In genomic region chr12:59129592-59129991, GRCm38 (mm10) we compare ENCODE assay signal across 8 mouse cellular contexts. TPM values are rescaled to one million over a fixed set of nuclear protein-coding genes. Genes with fewer than 3 reads are reported as not detected.
DNase-seq lines count a peak whose midpoint lies in the region; ATAC-seq lines count a peak whose summit lies in the region.

No protein-coding gene starts in this region.

- ATAC-seq in intestine, embryonic 16.5 days, result peak; percentile 41
- no peak for ATAC-seq in liver, embryonic 15.5 days (ENCODE audit: insufficient read depth)
- ATAC-seq in neural tube, embryonic 15.5 days (ENCODE audit: low FRiP score), result no peak
- no peak for ATAC-seq in erythroid progenitor cell, adult 5-6 weeks (replicated peaks; ENCODE audit: low FRiP score, poor library complexity, severe bottlenecking)

- H3K9ac ChIP-seq in intestine, embryonic 16.5 days (ENCODE audit: low read depth, low read length), result peak overlapping the region; percentile 56
- H3K9ac ChIP-seq in liver, embryonic 15.5 days, result no peak overlapping the region
- H3K9ac ChIP-seq in neural tube, embryonic 15.5 days (replicated peaks), result 0 out of 2 replicates have a peak overlapping the region, but pooled peaks have one; percentile 39

- WGBS in intestine, embryonic 16.5 days, result 9% methylated on average over 6 of the region's 6 CpGs
- WGBS in liver, embryonic 15.5 days (ENCODE audit: insufficient replicate concordance), result 34% methylated on average over 6 of the region's 6 CpGs
- 12% methylated on average over 6 of the region's 6 CpGs for WGBS in neural tube, embryonic 15.5 days

- no peaks in the 10 kb centered on the region for H3K27me3 ChIP-seq in intestine, embryonic 16.5 days (replicated peaks; ENCODE audit: control insufficient read depth, insufficient read depth, low read length)
- H3K27me3 ChIP-seq in liver, embryonic 15.5 days, result no peaks in the 10 kb centered on the region
- no peaks in the 10 kb centered on the region for H3K27me3 ChIP-seq in neural tube, embryonic 15.5 days (replicated peaks)

- peak overlapping the region; percentile 85 for H3K27ac ChIP-seq in intestine, embryonic 16.5 days (ENCODE audit: low read length)
- 0 out of 2 replicates have a peak overlapping the region, but pooled peaks have one; percentile 94 for H3K27ac ChIP-seq in liver, embryonic 15.5 days (replicated peaks)
- H3K27ac ChIP-seq in neural tube, embryonic 15.5 days (replicated peaks), result 0 out of 2 replicates have a peak overlapping the region, but pooled peaks have one; percentile 46

- H3K4me3 ChIP-seq in intestine, embryonic 16.5 days (ENCODE audit: low read length), result peak overlapping the region; percentile 54
- H3K4me3 ChIP-seq in liver, embryonic 15.5 days (replicated peaks), result peak overlapping the region; percentile 20; the same call in 1 of the 2 replicates
- H3K4me3 ChIP-seq in neural tube, embryonic 15.5 days (replicated peaks), result peak overlapping the region; percentile 95

- peak overlapping the region; percentile 62 for H3K4me2 ChIP-seq in intestine, embryonic 16.5 days (ENCODE audit: low read depth, low read length)
- H3K4me2 ChIP-seq in liver, embryonic 15.5 days, result peak overlapping the region; percentile 99; the same call in 1 of the 2 replicates
- peak overlapping the region; percentile 76 for H3K4me2 ChIP-seq in neural tube, embryonic 15.5 days

- DNase-seq in thymus, postnatal 14 days, result peak; percentile 26
- no peak for DNase-seq in thymus, postnatal 4 days
- peak; percentile 43 to 60 for DNase-seq in cerebellum, postnatal 25 days
- peak; percentile 32 for DNase-seq in gastrocnemius, postnatal 25 days

- H3K36me3 ChIP-seq in intestine, embryonic 16.5 days (ENCODE audit: control insufficient read depth, insufficient read depth, low read length), result no peaks in the 10 kb centered on the region
- H3K36me3 ChIP-seq in liver, embryonic 15.5 days (replicated peaks), result 0 out of 2 replicates have a peak, but pooled peaks cover 4% of the 10 kb centered on the region
- H3K36me3 ChIP-seq in neural tube, embryonic 15.5 days, result no peaks in the 10 kb centered on the region

- H3K9me3 ChIP-seq in intestine, embryonic 16.5 days (ENCODE audit: control insufficient read depth, low read length), result no peaks in the 10 kb centered on the region
- H3K9me3 ChIP-seq in liver, embryonic 15.5 days (replicated peaks), result no peaks in the 10 kb centered on the region
- H3K9me3 ChIP-seq in neural tube, embryonic 15.5 days (replicated peaks), result no peaks in the 10 kb centered on the region

- H3K4me1 ChIP-seq in intestine, embryonic 16.5 days (ENCODE audit: control insufficient read depth, insufficient read depth, low read length), result peaks cover 14% of the 10 kb centered on the region
- peaks cover 40% of the 10 kb centered on the region for H3K4me1 ChIP-seq in liver, embryonic 15.5 days (replicated peaks)
- H3K4me1 ChIP-seq in neural tube, embryonic 15.5 days, result peaks cover 23% of the 10 kb centered on the region

RNA-seq across cellular contexts. Expression of gene Mia2, which starts 34.0 kb away (rescaled TPM):
- total RNA-seq in gastrocnemius, postnatal 25 days (2021), result 10 to 100 TPM; 88.3 to 97.4 TPM
- polyA plus RNA-seq in intestine, embryonic 16.5 days (2015; fragmentation: Nextera tagmentation; extraction: Ambion mirVana), result 88.2 and 96.6 TPM in 2 replicates
- 45.0 and 46.1 TPM in 2 replicates for polyA plus RNA-seq in liver, embryonic 15.5 days (2015; fragmentation: Nextera tagmentation; extraction: Ambion mirVana)
- 32.5 and 52.6 TPM in 2 replicates for polyA plus RNA-seq in neural tube, embryonic 15.5 days (2015; fragmentation: Nextera tagmentation; extraction: Ambion mirVana)
- 89.4 and 98.9 TPM in 2 replicates for total RNA-seq in erythroid progenitor cell, adult 5-6 weeks (2015; ENCODE audit: low replicate concordance)
- 138 and 233 TPM in 2 replicates for total RNA-seq in erythroid progenitor cell, adult 5-6 weeks (2017; ENCODE audit: low replicate concordance)

Comparison
In these comparisons a context has a peak if more than half of its experiments do, and no peak if none do; other contexts are left out.
1. H3K4me3 ChIP-seq: peak in every context shown above with its lines; median percentile 95 in neural tube, embryonic 15.5 days; 54 in intestine, embryonic 16.5 days; 20 in liver, embryonic 15.5 days.